ENCODE assay signal across 8 mouse cellular contexts in the genomic region with DNA sequence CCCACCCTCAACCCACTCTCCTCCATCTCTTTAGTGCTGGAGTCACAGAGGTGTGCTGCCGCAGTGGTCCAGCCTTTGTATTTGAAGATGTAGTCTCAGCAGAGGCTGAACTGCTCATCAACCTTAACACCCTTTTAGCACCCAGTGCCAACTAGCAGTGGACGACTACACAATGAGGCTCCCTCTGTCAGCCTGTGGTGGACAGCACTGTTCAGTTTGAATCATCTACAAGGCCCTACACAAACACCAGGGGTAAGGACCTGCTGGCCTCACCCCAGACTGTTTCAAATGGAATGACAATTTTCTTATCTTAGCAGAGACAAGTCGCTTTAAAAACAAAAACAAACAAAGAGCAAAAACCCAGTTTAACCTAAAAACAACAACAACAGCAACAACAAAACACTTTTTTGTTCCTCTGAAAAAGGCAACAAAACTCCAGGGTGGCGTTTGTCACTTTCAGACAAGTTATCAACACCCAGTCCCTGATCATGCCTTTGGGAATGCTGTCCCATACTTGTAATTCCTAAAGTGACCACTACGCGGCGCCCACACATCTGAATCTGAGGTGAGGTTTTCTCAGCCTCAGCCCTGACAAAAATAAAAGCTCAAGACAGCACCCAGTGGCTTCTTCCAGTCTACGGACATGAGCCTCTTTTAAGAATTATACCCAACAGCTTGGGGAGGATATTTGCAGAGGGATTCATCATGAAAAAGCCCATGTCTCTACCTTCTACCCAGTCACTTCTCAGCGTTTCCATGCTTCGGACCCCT.
A peak's percentile ranks its signal among the peaks of the same experiment; 100 is the strongest.
DNase-seq lines count a peak whose midpoint lies in the region; ATAC-seq and TF ChIP-seq lines count a peak whose summit lies in the region.

No protein-coding gene starts in this region.

- no peaks in the 10 kb centered on the region for H3K36me3 ChIP-seq in kidney, embryonic 15.5 days
- no peaks in the 10 kb centered on the region for H3K36me3 ChIP-seq in midbrain, embryonic 13.5 days

- no peaks in the 10 kb centered on the region for H3K4me1 ChIP-seq in kidney, embryonic 15.5 days
- H3K4me1 ChIP-seq in bone marrow, adult 2 months (ENCODE audit: control insufficient read depth, insufficient read depth, low read length): 0 out of 2 replicates have a peak, but pooled peaks cover 1% of the 10 kb centered on the region
- H3K4me1 ChIP-seq in midbrain, embryonic 13.5 days (replicated peaks): no peaks in the 10 kb centered on the region

- no peak overlapping the region for H3K9ac ChIP-seq in kidney, embryonic 15.5 days
- H3K9ac ChIP-seq in midbrain, embryonic 13.5 days (replicated peaks): no peak overlapping the region

- TF ChIP-seq POLR2A in bone marrow, adult 2 months (IDR thresholded peaks at IDR 0.05; ENCODE audit: borderline replicate concordance, control insufficient read depth, low read depth, low read length): no peak

- H3K4me3 ChIP-seq in kidney, embryonic 15.5 days (replicated peaks): no peak overlapping the region
- no peak overlapping the region for H3K4me3 ChIP-seq in bone marrow, adult 2 months (replicated peaks; ENCODE audit: control insufficient read depth, low read depth, low read length)
- H3K4me3 ChIP-seq in midbrain, embryonic 13.5 days (replicated peaks): no peak overlapping the region

- peak; percentile 32; the same call in 1 of the 2 replicates for TF ChIP-seq CTCF in bone marrow, adult 2 months (IDR thresholded peaks at IDR 0.05; ENCODE audit: control insufficient read depth, insufficient read depth, low read length)

- no peak overlapping the region for H3K27ac ChIP-seq in kidney, embryonic 15.5 days
- no peak overlapping the region for H3K27ac ChIP-seq in bone marrow, adult 2 months (ENCODE audit: control insufficient read depth, insufficient read depth, low read depth, low read length, poor library complexity)
- H3K27ac ChIP-seq in midbrain, embryonic 13.5 days: no peak overlapping the region

- no peaks in the 10 kb centered on the region for H3K9me3 ChIP-seq in kidney, embryonic 15.5 days (replicated peaks)
- no peaks in the 10 kb centered on the region for H3K9me3 ChIP-seq in midbrain, embryonic 13.5 days

- 42% methylated on average over 10 of the region's 10 CpGs for WGBS in kidney, embryonic 15.5 days
- 45% methylated on average over 10 of the region's 10 CpGs for WGBS in bone marrow, adult 2 months
- WGBS in midbrain, embryonic 13.5 days: 46% methylated on average over 10 of the region's 10 CpGs

- ATAC-seq in kidney, embryonic 15.5 days (replicated peaks; ENCODE audit: low FRiP score): no peak
- peak; percentile 63 to 74; a peak in 3 of 4 replicates for ATAC-seq in hematopoietic stem cell, adult 5-6 weeks (replicated peaks in 1 of 2; ENCODE audit: insufficient read depth in 1 of 2, low FRiP score in 2 of 2, low TSS enrichment in 1 of 2, low read depth in 1 of 2, poor library complexity in 2 of 2, severe bottlenecking in 2 of 2)
- peak; percentile 56; the same call in 1 of the 2 replicates for ATAC-seq in midbrain, embryonic 13.5 days

- DNase-seq in kidney, adult 11 months: peak; percentile 14
- peak; percentile 78 for DNase-seq in embryo, embryonic 9.5 days (ENCODE audit: extremely low spot score)
- DNase-seq in layer of hippocampus, postnatal 25 days (ENCODE audit: extremely low spot score in 1 of 2, low spot score in 1 of 2): peak; percentile 56 to 81
- DNase-seq in thymus, postnatal 14 days: peak; percentile 12

- no peaks in the 10 kb centered on the region for H3K27me3 ChIP-seq in kidney, embryonic 15.5 days
- H3K27me3 ChIP-seq in midbrain, embryonic 13.5 days: peaks cover 13% of the 10 kb centered on the region

- H3K4me2 ChIP-seq in kidney, embryonic 15.5 days: no peak overlapping the region
- H3K4me2 ChIP-seq in midbrain, embryonic 13.5 days (replicated peaks): no peak overlapping the region

Comparison
In these comparisons a context has a peak if more than half of its experiments do, and no peak if none do; other contexts are left out.
1. DNase-seq: peak in every context shown above with its lines; median percentile 78 in embryo, embryonic 9.5 days; 68 in layer of hippocampus, postnatal 25 days; 14 in kidney, adult 11 months; 12 in thymus, postnatal 14 days.